Mouse (Mus musculus): ENCODE results near the gene Klf11. TPM values are rescaled to one million over a fixed set of nuclear protein-coding genes. Genes with fewer than 3 reads are reported as not detected.

Gene Klf11
- total and polyA plus RNA-seq, 3 experiments: 7.2 to 9.2 (median 7.3) TPM

GRCm38 (mm10) chr12:24706764-24707479 lies 55.8 kb downstream of the Klf11 start:
- Histone ChIP-seq H3K27me3 (replicated peaks) (no peaks in the 10 kb centered on the region), H3K9me3 (replicated peaks; ENCODE audit: low read length) (no peaks in the 10 kb centered on the region), H3K9ac (ENCODE audit: insufficient read depth, low read depth) (peak overlapping the region; percentile 85), H3K4me3 (replicated peaks in 1 of 3; ENCODE audit: low read depth in 2 of 3, low read length in 2 of 3, poor library complexity in 1 of 3) (peak overlapping the region; percentile 72 to 86 (median 73)), H3K4me2 (ENCODE audit: insufficient read depth, low read depth, poor library complexity, severe bottlenecking) (peak overlapping the region; percentile 77), H3K4me1 (ENCODE audit: control insufficient read depth in 1 of 2, insufficient read depth in 2 of 2) (peaks cover 6 to 37% of the 10 kb centered on the region in 2 experiments), H3K36me3 (replicated peaks in 1 of 2; ENCODE audit: control insufficient read depth in 1 of 2, insufficient read depth in 1 of 2, low read length in 1 of 2) (peaks cover 14 to 43% of the 10 kb centered on the region in 2 experiments), H3K27ac (ENCODE audit: insufficient read depth, low read depth) (no peak overlapping the region; the same call in 1 of the 2 replicates), H3K79me2 (replicated peaks; ENCODE audit: control insufficient read depth, extremely low read depth, insufficient read depth, poor library complexity, severe bottlenecking) (peaks cover 28% of the 10 kb centered on the region)
- TF ChIP-seq ZKSCAN1 (IDR thresholded peaks at IDR 0.05; ENCODE audit: borderline replicate concordance, low read depth, low read length): no peak
- TF ChIP-seq KAT2A (IDR thresholded peaks at IDR 0.05; ENCODE audit: insufficient replicate concordance, low read length): 0 out of 2 replicates have a peak, but pooled peaks have one; percentile 44
- peak; percentile 61; the same call in 1 of the 2 replicates for TF ChIP-seq TBP (conservative IDR thresholded peaks at IDR 0.05; ENCODE audit: low read depth, low read length)
- peak; percentile 47; the same call in 1 of the 2 replicates for TF ChIP-seq IRF4 (IDR thresholded peaks at IDR 0.05; ENCODE audit: low read depth, low read length)
- peak; percentile 57; the same call in 1 of the 2 replicates for TF ChIP-seq MYC (IDR thresholded peaks at IDR 0.05; ENCODE audit: low read depth, low read length)
- no peak for TF ChIP-seq BHLHE40 (IDR thresholded peaks at IDR 0.05; ENCODE audit: low read depth, low read length)
- TF ChIP-seq ZC3H11A (IDR thresholded peaks at IDR 0.05; ENCODE audit: low read depth, low read length): no peak
- no peak for TF ChIP-seq CHD2 (IDR thresholded peaks at IDR 0.05; ENCODE audit: low read length)
- TF ChIP-seq HCFC1 (IDR thresholded peaks at IDR 0.05; ENCODE audit: low read depth, low read length): no peak; the same call in 1 of the 2 replicates
- peak; percentile 63 for TF ChIP-seq MXI1 (IDR thresholded peaks at IDR 0.05; ENCODE audit: low read depth, low read length)
- TF ChIP-seq UBTF (IDR thresholded peaks at IDR 0.05; ENCODE audit: low read depth, low read length): no peak
- TF ChIP-seq RCOR1 (conservative IDR thresholded peaks at IDR 0.05; ENCODE audit: low read depth, low read length): no peak
- peak; percentile 70; the same call in 1 of the 2 replicates for TF ChIP-seq MAX (IDR thresholded peaks at IDR 0.05; ENCODE audit: low read length)
- TF ChIP-seq MEF2A (IDR thresholded peaks at IDR 0.05; ENCODE audit: borderline replicate concordance, low read depth, low read length): no peak
- TF ChIP-seq CTCF (conservative IDR thresholded peaks at IDR 0.05 in 1 of 2, IDR thresholded peaks at IDR 0.05 in 1 of 2; ENCODE audit: low read depth in 2 of 2, low read length in 2 of 2): no peak
- TF ChIP-seq RAD21 (IDR thresholded peaks at IDR 0.05; ENCODE audit: low read depth, low read length): no peak
- no peak for TF ChIP-seq ETS1 (conservative IDR thresholded peaks at IDR 0.05; ENCODE audit: low read depth, low read length)
- TF ChIP-seq POLR2AphosphoS2 (IDR thresholded peaks at IDR 0.05; ENCODE audit: low read depth, low read length): peak; percentile 62
- no peak for TF ChIP-seq JUN (IDR thresholded peaks at IDR 0.05; ENCODE audit: insufficient read depth, low read depth, low read length)
- no peak for TF ChIP-seq MAFK (IDR thresholded peaks at IDR 0.05; ENCODE audit: insufficient replicate concordance, low read length)
- TF ChIP-seq USF1 (IDR thresholded peaks at IDR 0.05; ENCODE audit: low read depth, low read length): no peak
- peak; percentile 68 for TF ChIP-seq TCF12 (IDR thresholded peaks at IDR 0.05; ENCODE audit: low read depth, low read length)
- no peak for TF ChIP-seq ZNF384 (IDR thresholded peaks at IDR 0.05; ENCODE audit: low read depth, low read length)
- TF ChIP-seq E2F4 (IDR thresholded peaks at IDR 0.05; ENCODE audit: insufficient replicate concordance, low read depth, low read length): peak; percentile 94
- TF ChIP-seq MAZ (IDR thresholded peaks at IDR 0.05; ENCODE audit: low read depth, low read length): no peak
- TF ChIP-seq NELFE (IDR thresholded peaks at IDR 0.05; ENCODE audit: low read depth, low read length): peak; percentile 76; the same call in 1 of the 2 replicates
- TF ChIP-seq NRF1 (IDR thresholded peaks at IDR 0.05; ENCODE audit: low read depth, low read length): 0 out of 2 replicates have a peak, but pooled peaks have one; percentile 5
- peak; percentile 87 for TF ChIP-seq SIN3A (IDR thresholded peaks at IDR 0.05; ENCODE audit: low read length)
- no peak for TF ChIP-seq SMC3 (IDR thresholded peaks at IDR 0.05; ENCODE audit: low read depth, low read length)
- no peak for TF ChIP-seq PAX5 (IDR thresholded peaks at IDR 0.05; ENCODE audit: low read length)
- peak; percentile 68; the same call in 1 of the 2 replicates for TF ChIP-seq CHD1 (IDR thresholded peaks at IDR 0.05; ENCODE audit: low read depth, low read length)
- TF ChIP-seq ELF1 (IDR thresholded peaks at IDR 0.05; ENCODE audit: low read depth, low read length): 0 out of 2 replicates have a peak, but pooled peaks have one; percentile 14
- no peak for TF ChIP-seq GABPA (IDR thresholded peaks at IDR 0.05; ENCODE audit: insufficient replicate concordance, low read depth, low read length)
- TF ChIP-seq EP300 (IDR thresholded peaks at IDR 0.05; ENCODE audit: low read length): no peak
- TF ChIP-seq ZMIZ1 (IDR thresholded peaks at IDR 0.05; ENCODE audit: low read depth, low read length): no peak; the same call in 1 of the 2 replicates
- TF ChIP-seq POLR2A (IDR thresholded peaks at IDR 0.05; ENCODE audit: low read depth, low read length): peak; percentile 87
- no peak for TF ChIP-seq USF2 (conservative IDR thresholded peaks at IDR 0.05; ENCODE audit: low read depth, low read length)
- TF ChIP-seq JUND (conservative IDR thresholded peaks at IDR 0.05; ENCODE audit: low read depth, low read length): no peak
- dilution Hi-C loops (cut with MboI; ENCODE audit: extremely low pct_ligation_motif_present, extremely low pct_unique_long_range_greater_than_20kb, low sequenced_read_pairs): no loop called here
- peak; percentile 81 for DNase-seq (ENCODE audit: extremely low read depth)
- in situ Hi-C loops (cut with MboI; ENCODE audit: low pct_ligation_motif_present, low pct_unique_long_range_greater_than_20kb, low sequenced_read_pairs): no loop called here
